ENCODE assay signal across 10 mouse cellular contexts in the genomic region with DNA sequence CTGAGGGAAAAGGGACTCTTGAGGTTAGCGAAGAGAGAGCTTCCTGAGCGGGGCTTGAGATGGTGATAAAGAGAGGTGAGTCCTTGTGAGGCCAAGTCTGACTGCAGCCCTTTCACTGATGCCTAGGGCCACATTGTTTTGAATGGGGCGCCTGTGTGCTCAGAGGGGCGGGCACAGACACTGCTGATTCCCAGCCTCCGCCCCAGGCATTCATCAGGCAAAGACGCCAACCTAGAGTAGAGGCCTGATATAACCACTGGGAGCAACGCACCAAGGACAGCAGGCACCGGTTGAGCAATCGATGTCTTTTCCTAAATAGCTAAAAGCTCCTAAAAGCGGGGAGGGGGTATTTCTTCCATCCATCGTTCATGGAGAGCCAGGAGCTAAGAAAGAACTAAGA. TPM values are rescaled to one million over a fixed set of nuclear protein-coding genes. Genes with fewer than 3 reads are reported as not detected.
DNase-seq lines count a peak whose midpoint lies in the region; ATAC-seq and TF ChIP-seq lines count a peak whose summit lies in the region.
"Had no signal": no experiment of that assay in that cellular context is flagged by ENCODE, and none has a peak within 500 bp of the region (broad histone marks: within the 10 kb centered on the region; RNA-seq: fewer than 3 reads in every experiment).

No protein-coding gene starts in this region.

- no peak for ATAC-seq in heart, embryonic 12.5 days (ENCODE audit: insufficient number of reproducible peaks, low FRiP score)
- ATAC-seq in midbrain, embryonic 15.5 days (replicated peaks), result no peak
- no peak for ATAC-seq in intestine, embryonic 16.5 days
- no peak for ATAC-seq in stomach, postnatal 0 days (ENCODE audit: low FRiP score, low TSS enrichment)
- ATAC-seq: inflammation-experienced regulatory T-cells, adult 6 months had no signal

- no peak for TF ChIP-seq CTCF in stomach, postnatal 0 days (IDR thresholded peaks at IDR 0.05; ENCODE audit: low read depth)

- TF ChIP-seq EP300 in stomach, postnatal 0 days (optimal IDR thresholded peaks at IDR 0.05), result no peak

- no peak overlapping the region for H3K9ac ChIP-seq in heart, embryonic 12.5 days
- no peak overlapping the region for H3K9ac ChIP-seq in midbrain, embryonic 15.5 days
- H3K9ac ChIP-seq in intestine, embryonic 16.5 days (ENCODE audit: low read depth, low read length), result peak overlapping the region; percentile 17; the same call in 1 of the 2 replicates
- no peak overlapping the region for H3K9ac ChIP-seq in stomach, postnatal 0 days (ENCODE audit: low read length)

- DNase-seq in heart, postnatal 4 days, result no peak
- no peak for DNase-seq in midbrain, embryonic 10.5 days (ENCODE audit: low spot score)
- DNase-seq in stomach, postnatal 0 days (ENCODE audit: low spot score), result no peak
- no peak for DNase-seq in cerebellum, adult 9-11 months
- DNase-seq in left cerebral cortex, adult 8-10 months (ENCODE audit: low spot score in 2 of 2), result no peak

- H3K27ac ChIP-seq in heart, embryonic 12.5 days (ENCODE audit: poor library complexity, severe bottlenecking), result no peak overlapping the region
- no peak overlapping the region for H3K27ac ChIP-seq in midbrain, embryonic 15.5 days
- H3K27ac ChIP-seq in midbrain, embryonic 10.5 days (replicated peaks), result no peak overlapping the region
- no peak overlapping the region for H3K27ac ChIP-seq in intestine, embryonic 16.5 days (ENCODE audit: low read length)
- no peak overlapping the region for H3K27ac ChIP-seq in stomach, postnatal 0 days (replicated peaks)
- H3K27ac ChIP-seq: macrophage had no signal

- H3K4me2 ChIP-seq in heart, embryonic 12.5 days, result peak overlapping the region; percentile 54
- 0 out of 2 replicates have a peak overlapping the region, but pooled peaks have one; percentile 20 for H3K4me2 ChIP-seq in midbrain, embryonic 15.5 days
- H3K4me2 ChIP-seq in intestine, embryonic 16.5 days (ENCODE audit: low read depth, low read length), result peak overlapping the region; percentile 53
- H3K4me2 ChIP-seq in stomach, postnatal 0 days (replicated peaks; ENCODE audit: low read depth), result peak overlapping the region; percentile 39

- H3K4me1 ChIP-seq in heart, embryonic 12.5 days (replicated peaks), result peaks cover 3% of the 10 kb centered on the region; the same call in 1 of the 2 replicates
- peaks cover 3% of the 10 kb centered on the region; the same call in 1 of the 2 replicates for H3K4me1 ChIP-seq in midbrain, embryonic 15.5 days
- H3K4me1 ChIP-seq in midbrain, embryonic 10.5 days, result peaks cover 15% of the 10 kb centered on the region
- peaks cover 3% of the 10 kb centered on the region; the same call in 1 of the 2 replicates for H3K4me1 ChIP-seq in intestine, embryonic 16.5 days (ENCODE audit: control insufficient read depth, insufficient read depth, low read length)
- H3K4me1 ChIP-seq in stomach, postnatal 0 days (replicated peaks; ENCODE audit: control insufficient read depth, insufficient read depth), result no peaks in the 10 kb centered on the region

- 0 out of 2 replicates have a peak, but pooled peaks cover 4% of the 10 kb centered on the region for H3K27me3 ChIP-seq in heart, embryonic 12.5 days (replicated peaks)
- H3K27me3 ChIP-seq in midbrain, embryonic 15.5 days (replicated peaks), result no peaks in the 10 kb centered on the region
- no peaks in the 10 kb centered on the region for H3K27me3 ChIP-seq in midbrain, embryonic 10.5 days (ENCODE audit: low read depth, poor library complexity, severe bottlenecking)
- H3K27me3 ChIP-seq in intestine, embryonic 16.5 days (replicated peaks; ENCODE audit: control insufficient read depth, insufficient read depth, low read length), result no peaks in the 10 kb centered on the region
- no peaks in the 10 kb centered on the region for H3K27me3 ChIP-seq in stomach, postnatal 0 days (ENCODE audit: control insufficient read depth, insufficient read depth, low read length)

- no peaks in the 10 kb centered on the region for H3K36me3 ChIP-seq in heart, embryonic 12.5 days
- no peaks in the 10 kb centered on the region for H3K36me3 ChIP-seq in midbrain, embryonic 15.5 days (replicated peaks)
- H3K36me3 ChIP-seq in midbrain, embryonic 10.5 days, result no peaks in the 10 kb centered on the region
- H3K36me3 ChIP-seq in intestine, embryonic 16.5 days (ENCODE audit: control insufficient read depth, insufficient read depth, low read length), result no peaks in the 10 kb centered on the region
- no peaks in the 10 kb centered on the region for H3K36me3 ChIP-seq in stomach, postnatal 0 days (ENCODE audit: control insufficient read depth, insufficient read depth, low read length)

- 51% methylated on average over 11 of the region's 11 CpGs for WGBS in heart, embryonic 12.5 days
- WGBS in midbrain, embryonic 15.5 days, result 39% methylated on average over 11 of the region's 11 CpGs
- 44% methylated on average over 11 of the region's 11 CpGs for WGBS in midbrain, embryonic 10.5 days
- WGBS in intestine, embryonic 16.5 days, result 57% methylated on average over 11 of the region's 11 CpGs
- 56% methylated on average over 11 of the region's 11 CpGs for WGBS in stomach, postnatal 0 days

- H3K4me3 ChIP-seq in heart, embryonic 12.5 days, result no peak overlapping the region
- H3K4me3 ChIP-seq in midbrain, embryonic 15.5 days, result no peak overlapping the region
- H3K4me3 ChIP-seq in midbrain, embryonic 10.5 days, result no peak overlapping the region
- no peak overlapping the region; the same call in 1 of the 2 replicates for H3K4me3 ChIP-seq in intestine, embryonic 16.5 days (ENCODE audit: low read length)
- H3K4me3 ChIP-seq in stomach, postnatal 0 days (ENCODE audit: low read depth, low read length), result no peak overlapping the region

- H3K9me3 ChIP-seq in heart, embryonic 12.5 days (replicated peaks), result no peaks in the 10 kb centered on the region
- H3K9me3 ChIP-seq in midbrain, embryonic 15.5 days, result no peaks in the 10 kb centered on the region
- no peaks in the 10 kb centered on the region for H3K9me3 ChIP-seq in midbrain, embryonic 10.5 days (replicated peaks)
- no peaks in the 10 kb centered on the region for H3K9me3 ChIP-seq in intestine, embryonic 16.5 days (ENCODE audit: control insufficient read depth, low read length)
- H3K9me3 ChIP-seq in stomach, postnatal 0 days (ENCODE audit: control insufficient read depth, low read length), result no peaks in the 10 kb centered on the region

RNA-seq across cellular contexts. Expression of a gene that starts 49.8 kb away (rescaled TPM):
- 79.6 and 80.5 TPM in 2 replicates for polyA plus RNA-seq in heart, embryonic 12.5 days (2016; fragmentation: Nextera tagmentation; extraction: Ambion mirVana)
- 10 to 100 TPM; 84.1 to 86.4 TPM for total RNA-seq in heart, postnatal 4 days (2021)
- 61.7 and 69.0 TPM in 2 replicates for polyA plus RNA-seq in midbrain, embryonic 15.5 days (2015; fragmentation: Nextera tagmentation; extraction: Ambion mirVana)
- polyA plus RNA-seq in midbrain, embryonic 10.5 days (2016; fragmentation: Nextera tagmentation; extraction: Ambion mirVana), result 108 and 119 TPM in 2 replicates
- polyA plus RNA-seq in intestine, embryonic 16.5 days (2015; fragmentation: Nextera tagmentation; extraction: Ambion mirVana), result 73.5 and 76.6 TPM in 2 replicates
- polyA plus RNA-seq in stomach, postnatal 0 days (2015; fragmentation: Nextera tagmentation; extraction: Ambion mirVana), result 77.2 and 83.9 TPM in 2 replicates
- 10 to 100 TPM; 47.1 to 49.1 (median 48.8) TPM for total RNA-seq in left cerebral cortex, adult 8-10 months (2022)
